Mouse (Mus musculus): ENCODE results near the gene Trpv5.

Gene Trpv5

DNA sequence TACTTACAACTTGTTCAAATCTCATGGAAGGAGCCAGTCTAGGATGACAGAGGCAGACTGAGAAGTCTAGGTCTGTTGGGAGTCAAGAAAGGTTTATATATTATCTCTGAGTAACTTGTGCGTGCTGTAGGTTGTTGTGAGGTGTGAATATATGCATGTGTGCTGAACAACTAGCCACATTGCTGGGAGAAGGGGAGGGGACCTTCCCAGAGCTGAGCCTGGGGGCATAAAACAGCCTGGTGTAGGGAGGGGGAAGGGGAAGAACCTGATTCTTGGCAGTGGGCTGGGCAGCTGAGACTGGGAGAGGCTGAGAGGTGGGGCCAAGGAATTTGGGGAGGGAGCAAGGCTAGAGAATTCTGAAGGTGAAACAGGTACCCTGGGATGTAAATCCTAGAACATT is at the start of gene Trpv5:
TSS of gene Trpv5 (minus strand) at position 101 of the 400 bp plus-strand sequence.
- 91% methylated on average over 1 of the region's 1 CpGs for WGBS

GRCm38 (mm10) chr6:41727989-41728609 is 47.5 kb upstream of the Trpv5 start:
- 80% methylated on average over 1 of the region's 1 CpGs for WGBS

GRCm38 (mm10) chr6:41721430-41721829 is 40.9 kb upstream of the Trpv5 start:
- 82% methylated on average over 2 of the region's 2 CpGs for WGBS

DNA sequence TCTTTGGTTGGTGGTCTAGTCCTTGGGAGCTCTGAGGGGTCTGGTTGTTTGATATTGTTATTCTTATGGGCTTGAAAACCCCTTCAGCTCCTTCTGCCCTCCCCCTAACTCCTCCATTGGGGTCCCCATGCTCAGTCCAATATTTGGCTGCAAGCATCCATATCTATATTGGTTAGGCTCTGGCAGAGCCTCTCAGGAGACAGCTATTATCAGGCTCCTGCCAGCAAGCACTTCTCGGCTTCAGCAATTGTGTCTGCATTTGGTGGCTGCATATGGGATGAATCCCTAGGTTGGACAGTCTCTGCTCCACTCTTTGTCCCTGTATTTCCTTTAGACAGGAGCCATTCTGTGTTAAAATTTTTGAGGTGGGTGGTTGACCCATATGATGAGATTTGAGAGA is 29.7 kb upstream of the Trpv5 start:
- 78% methylated on average over 1 of the region's 1 CpGs for WGBS

- 93% methylated on average over 7 of the region's 7 CpGs for WGBS
Measured at GRCm38 (mm10) chr6:41706275-41706674, 25.7 kb upstream of the Trpv5 start.

DNA sequence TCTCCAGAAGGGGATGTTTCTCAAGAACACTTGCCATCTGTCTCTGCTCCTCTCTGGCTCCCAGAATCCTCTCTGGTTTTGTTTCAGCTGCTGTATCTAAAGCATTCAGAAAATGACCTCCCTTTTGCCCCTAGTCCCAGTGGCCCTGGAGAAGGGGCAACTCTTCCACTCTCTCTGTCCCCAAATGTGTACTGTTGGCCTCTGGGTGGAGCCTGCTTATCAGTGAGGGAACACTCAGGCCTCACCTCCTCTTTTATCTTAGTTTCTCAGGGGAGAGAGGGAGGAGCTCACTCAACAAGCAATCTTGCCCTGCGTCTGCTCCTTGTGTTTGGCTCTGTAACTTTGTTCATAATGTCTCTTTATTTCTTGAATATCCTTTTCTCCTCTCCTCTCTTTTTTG is 23.6 kb upstream of the Trpv5 start, which contains the start of gene Kel:
TSS of gene Kel (minus strand) at position 217 of the 400 bp plus-strand sequence.
- WGBS: 66% methylated on average over 1 of the region's 1 CpGs

DNA sequence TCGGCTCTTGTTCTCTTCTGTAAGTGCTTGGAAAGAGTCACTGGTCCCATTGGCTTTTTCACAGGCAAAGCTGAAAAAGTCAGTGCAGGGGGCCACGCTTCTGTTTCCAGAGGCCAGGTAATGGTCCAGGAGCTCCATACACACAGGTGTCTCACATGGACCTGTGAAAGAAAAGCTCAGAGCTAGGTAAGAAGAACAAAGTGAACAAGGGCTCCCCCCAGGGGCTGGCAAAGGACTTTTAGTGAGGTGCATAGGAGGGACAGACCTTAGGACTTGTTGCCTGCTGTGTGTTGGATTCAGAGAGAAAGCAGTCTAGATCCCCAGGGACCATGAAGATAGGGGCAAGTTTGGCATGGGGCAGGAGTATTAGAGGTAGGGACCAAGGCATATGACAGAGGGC is 22.4 kb upstream of the Trpv5 start:
- WGBS: 82% methylated on average over 2 of the region's 2 CpGs

DNA sequence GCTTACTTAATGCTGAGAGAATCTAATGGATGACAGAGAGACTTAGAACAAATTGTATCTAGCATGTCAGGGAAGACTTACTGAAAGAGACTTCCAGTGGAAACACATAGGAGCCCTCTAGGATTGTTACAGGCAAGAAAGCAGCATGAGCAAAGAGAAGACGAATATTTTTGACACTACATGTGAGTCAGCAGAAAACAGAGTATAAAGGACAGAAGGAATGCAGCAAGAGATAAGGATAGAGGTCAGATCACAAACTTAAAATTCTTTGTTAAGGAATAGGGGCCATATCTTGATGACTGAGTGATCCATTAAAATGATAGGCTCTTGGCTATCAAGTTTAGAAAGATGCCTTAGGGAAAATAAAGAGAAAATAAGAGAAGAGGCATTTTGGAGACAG is 20.7 kb upstream of the Trpv5 start:
- WGBS: 67% methylated on average over 1 of the region's 1 CpGs

- WGBS: 87% methylated on average over 1 of the region's 1 CpGs
Measured at GRCm38 (mm10) chr6:41694407-41694806, 13.8 kb upstream of the Trpv5 start.

DNA sequence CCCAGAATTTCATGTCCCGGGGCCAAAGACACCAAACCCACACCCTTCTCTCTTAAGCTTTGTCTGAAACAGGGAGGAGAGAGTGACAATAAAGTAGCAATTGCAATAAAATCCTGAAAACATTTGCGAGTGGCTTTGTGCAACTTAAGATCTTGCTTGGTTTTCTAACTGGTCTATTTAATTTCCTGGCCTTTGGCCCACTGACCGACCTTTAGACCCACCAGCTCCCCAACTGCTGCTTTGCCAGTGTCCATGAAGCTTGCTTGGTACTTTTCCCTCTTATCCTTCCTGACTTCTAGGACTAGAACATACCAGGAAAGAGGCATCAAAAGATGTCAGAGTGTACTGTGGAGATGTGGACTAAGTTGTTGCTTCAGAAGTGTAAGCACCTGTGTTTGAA is 5.0 kb upstream of the Trpv5 start:
- WGBS: 87% methylated on average over 3 of the region's 3 CpGs

GRCm38 (mm10) chr6:41684911-41685310 is 4.3 kb upstream of the Trpv5 start:
- WGBS: 80% methylated on average over 5 of the region's 5 CpGs

DNA sequence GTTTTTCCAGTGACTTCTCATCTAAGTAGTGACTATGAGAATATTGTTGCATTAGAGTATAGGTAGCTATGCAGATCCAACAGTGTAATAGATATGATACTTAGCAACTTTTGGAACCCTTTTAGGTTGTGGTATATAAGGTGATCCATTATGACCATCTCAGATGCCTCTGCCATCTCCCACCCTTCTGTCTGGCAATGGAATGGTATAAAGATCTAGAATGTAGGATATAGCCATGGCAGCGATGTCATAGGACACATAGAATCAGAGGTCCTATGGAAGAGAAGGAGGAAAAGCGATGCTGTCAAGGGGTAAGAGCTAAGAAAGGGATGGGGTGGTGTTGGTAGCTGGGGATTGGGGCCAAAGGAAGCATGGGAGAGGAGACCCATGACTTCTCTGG is 3.6 kb upstream of the Trpv5 start, which contains the start of gene Llcfc1:
TSS of gene Llcfc1 (plus strand) at position 301 of the 400 bp plus-strand sequence.
- 88% methylated on average over 2 of the region's 2 CpGs for WGBS

DNA sequence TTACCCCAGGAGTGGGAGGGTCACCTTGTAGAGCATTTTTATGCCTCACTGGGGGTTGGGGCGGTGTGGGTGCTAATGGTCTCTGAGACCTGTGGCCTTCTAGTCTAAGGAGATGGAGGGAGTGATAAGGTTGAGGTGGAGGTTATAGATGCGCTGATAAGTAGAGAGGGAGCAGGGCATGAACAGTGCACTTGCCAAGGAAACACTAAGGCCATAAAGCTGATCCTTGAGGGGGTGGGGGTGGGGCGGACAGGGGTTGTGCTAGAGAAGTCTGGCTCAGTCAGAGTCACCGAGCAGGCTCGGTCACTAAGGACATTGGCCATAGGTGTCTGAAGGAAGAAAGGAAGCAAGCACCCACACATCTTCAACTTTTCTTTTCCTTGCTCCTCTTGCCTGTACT is 1.1 kb upstream of the Trpv5 start:
- 89% methylated on average over 5 of the region's 5 CpGs for WGBS

DNA sequence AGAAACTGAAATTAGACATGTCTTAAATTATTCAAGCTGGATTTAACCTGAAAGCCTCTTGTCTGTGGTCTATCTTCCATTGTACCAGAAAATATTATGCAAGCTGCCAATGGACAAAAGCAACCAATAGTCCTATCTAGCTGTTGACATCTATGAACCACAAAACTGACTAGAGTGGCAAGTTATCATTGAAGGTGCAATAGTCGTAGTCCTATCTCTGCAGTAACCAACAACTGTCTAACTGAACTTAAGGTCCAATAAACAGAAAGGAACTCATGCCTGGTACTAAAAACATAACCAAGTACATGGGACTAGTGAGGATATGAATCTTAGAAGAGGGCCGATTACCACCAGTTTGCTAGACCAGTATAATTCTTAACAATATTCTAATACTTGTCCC is 4.0 kb downstream of the Trpv5 start:
- WGBS: 88% methylated on average over 2 of the region's 2 CpGs

- 36% methylated on average over 2 of the region's 2 CpGs for WGBS
Measured at GRCm38 (mm10) chr6:41662320-41662719, 18.2 kb downstream of the Trpv5 start.

DNA sequence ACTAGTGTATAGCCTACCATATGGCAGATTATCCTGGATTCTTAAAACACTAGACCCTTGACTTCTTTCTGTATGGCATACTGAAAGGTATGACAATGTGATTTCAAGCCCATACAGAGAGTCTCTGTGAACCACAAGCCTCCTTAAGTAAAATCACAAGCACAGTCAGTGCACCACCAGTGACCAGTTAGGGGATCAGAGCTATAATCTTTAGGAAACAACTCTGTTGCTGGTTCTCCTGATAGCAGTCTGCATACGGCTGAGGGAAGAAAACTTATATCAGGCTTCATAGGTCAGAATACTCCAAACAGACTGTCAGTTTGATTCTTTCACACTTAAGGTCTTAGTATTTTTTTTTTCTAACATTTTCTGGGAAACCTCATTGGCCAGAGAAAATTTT is 22.1 kb downstream of the Trpv5 start:
- 87% methylated on average over 1 of the region's 1 CpGs for WGBS

DNA sequence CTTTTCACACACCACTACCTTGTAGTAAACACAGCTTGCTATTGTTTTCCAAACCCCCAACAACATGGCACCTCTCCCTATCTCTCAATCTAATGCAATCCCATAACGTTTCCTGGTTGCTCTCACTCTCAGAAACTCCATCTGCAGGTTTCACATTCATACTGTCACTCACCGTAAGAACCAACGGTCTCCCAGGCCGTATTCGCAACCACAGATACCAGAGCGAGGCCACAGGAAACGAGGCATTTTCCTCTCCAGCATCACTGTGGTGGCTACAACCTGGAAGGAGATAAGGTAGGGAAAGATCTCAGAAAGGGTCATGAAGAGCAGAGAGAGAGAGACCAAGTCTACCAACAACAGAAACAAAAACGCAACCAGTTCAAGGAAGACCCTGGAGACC is 25.9 kb downstream of the Trpv5 start:
- 86% methylated on average over 8 of the region's 8 CpGs for WGBS

DNA sequence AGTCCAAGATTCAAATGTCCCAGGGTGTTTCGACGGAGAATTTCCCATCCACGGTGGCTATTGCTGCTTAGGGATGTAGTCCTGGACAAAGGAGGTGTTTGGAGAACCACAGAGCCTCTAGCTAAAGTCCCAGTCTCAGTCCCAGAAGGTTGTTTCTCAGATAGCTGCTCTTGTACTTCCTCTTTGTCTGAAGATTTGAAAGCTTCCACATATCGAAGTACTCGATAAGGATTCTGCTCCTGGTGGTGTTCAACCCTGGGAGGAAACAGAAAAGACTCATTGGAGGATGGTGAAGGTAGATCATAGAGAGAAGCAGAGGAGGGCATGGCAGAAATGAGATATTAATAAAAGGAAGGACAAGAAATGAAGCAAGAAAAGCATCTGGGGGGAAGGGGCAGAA is 27.4 kb downstream of the Trpv5 start:
- WGBS: 95% methylated on average over 5 of the region's 5 CpGs

- 85% methylated on average over 3 of the region's 3 CpGs for WGBS
Measured at GRCm38 (mm10) chr6:41646220-41646619, 34.3 kb downstream of the Trpv5 start.

DNA sequence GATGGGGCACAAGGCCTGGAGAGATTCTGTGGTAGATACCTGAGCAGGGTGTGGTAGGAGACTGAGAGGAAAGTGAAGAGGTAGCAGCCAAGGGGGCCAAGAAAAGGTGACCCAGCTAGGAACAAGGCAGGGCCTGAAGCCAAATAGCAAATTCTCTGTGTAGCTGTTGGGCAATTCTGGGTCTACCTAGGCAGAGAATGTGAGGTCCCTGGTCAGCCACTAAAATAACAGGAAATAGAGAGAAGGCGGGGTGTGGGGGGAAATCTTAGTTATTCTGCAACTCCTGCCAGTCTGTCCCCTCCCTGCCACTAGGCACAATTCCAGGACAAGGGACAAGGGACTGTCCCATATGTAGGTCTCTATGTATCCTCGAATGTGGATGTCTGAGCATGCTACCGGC is 37.3 kb downstream of the Trpv5 start:
- 83% methylated on average over 3 of the region's 3 CpGs for WGBS

GRCm38 (mm10) chr6:41642765-41643164 is 37.8 kb downstream of the Trpv5 start:
- 80% methylated on average over 4 of the region's 4 CpGs for WGBS

DNA sequence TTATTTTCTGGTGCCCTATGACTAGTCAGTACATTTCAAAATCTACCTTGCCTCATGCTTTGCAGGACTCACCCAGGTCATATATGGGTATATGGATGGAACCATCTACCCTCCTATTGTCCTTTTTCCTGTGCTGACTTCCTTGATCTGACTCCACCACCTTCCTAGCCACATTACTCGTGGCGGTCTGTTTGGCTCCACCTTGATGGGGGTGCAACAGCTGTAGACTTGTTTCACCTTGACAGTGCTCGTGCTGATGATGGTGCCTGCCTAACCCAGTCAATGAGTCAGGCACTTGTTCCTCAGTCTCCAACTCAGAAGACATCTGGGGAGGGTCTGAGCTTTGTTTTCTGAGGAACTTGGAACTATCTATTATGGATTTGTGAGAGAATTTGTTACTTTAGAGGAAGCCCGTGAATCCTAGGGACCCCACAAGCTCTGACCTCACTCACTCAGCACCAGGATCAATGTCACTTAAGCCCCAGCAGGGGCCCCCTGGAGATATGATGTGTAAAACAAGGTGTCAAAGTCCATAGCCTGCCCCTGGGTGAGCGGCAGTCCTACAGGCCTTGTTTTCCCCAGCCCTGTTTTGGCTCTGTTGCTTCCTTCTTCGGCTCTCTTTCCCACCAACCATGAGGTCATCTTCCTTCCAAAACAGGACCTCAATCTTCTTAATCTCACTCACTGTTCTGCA is 39.2 kb downstream of the Trpv5 start:
- 82% methylated on average over 6 of the region's 6 CpGs for whole genome bisulfite sequencing

DNA sequence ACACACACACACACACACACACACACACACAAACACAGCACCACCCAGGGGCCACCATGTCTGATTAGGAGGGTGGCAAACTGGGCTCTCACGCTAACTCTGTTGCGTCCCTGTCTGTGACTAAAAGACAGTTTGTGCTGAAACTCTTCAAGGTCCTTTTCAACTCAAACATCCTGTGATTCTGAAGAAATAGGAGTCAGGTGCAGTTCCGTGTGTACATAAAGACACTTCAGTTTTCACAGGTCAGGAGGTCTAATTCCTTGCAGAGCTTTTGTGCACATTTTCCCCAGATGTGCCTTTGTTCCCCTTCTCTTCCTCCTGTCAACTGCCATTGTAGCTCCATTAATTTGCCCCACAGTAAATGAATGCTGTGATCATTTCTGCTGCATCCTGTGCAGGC is 40.1 kb downstream of the Trpv5 start:
- WGBS: 85% methylated on average over 3 of the region's 3 CpGs

All from cerebral cortex, adult 2 months (tissue).